Mouse (Mus musculus): Measurements from ENCODE around the gene Olfr1022.

Gene Olfr1022

DNA sequence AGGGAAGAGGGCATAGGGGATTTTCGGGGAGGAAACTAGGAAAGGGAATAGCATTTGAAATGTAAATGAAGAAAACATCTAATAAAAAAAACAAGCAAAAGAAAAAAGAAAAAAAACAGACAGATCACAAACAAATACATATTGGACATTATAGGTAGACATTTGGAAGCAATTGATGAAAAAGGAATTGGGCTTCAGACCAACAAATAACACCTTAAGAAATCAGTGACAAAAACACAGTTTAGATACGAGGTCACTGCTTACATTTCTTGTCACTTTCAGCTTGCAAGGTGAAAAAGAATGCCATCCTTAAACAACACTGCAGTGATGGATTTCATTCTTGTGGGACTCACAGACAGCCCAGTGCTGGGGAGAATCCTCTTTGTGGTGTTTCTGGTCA lies at the start of gene Olfr1022:
Gene Olfr1022, plus strand, starts transcription at position 301 of the 400 bp plus-strand sequence.
- DNase-seq (ENCODE audit: extremely low spot score, low spot score) = no peak

DNA sequence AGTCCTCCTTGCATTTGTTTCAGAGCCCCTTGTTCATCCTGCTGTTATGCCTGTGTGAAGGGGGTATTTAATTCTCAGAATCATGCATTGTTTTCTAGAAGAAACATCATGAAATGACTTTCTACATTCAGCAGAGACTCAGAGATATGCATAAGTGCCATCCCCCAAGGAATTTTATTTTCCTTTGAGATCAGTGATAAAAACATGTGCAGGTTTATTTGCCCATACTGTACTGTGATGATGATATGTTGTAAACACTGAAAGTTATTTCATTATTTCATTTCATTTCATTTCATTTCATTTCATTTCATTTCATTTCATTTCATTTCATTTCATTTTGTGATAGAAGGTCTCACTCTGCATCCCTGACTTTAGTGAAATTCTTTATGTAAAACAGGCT lies 23.0 kb upstream of the Olfr1022 start, which contains the start of gene Olfr1019:
Gene Olfr1019, minus strand, starts transcription at position 101 of the 400 bp plus-strand sequence.
- DNase-seq (ENCODE audit: extremely low spot score, low spot score) = no peak

DNA sequence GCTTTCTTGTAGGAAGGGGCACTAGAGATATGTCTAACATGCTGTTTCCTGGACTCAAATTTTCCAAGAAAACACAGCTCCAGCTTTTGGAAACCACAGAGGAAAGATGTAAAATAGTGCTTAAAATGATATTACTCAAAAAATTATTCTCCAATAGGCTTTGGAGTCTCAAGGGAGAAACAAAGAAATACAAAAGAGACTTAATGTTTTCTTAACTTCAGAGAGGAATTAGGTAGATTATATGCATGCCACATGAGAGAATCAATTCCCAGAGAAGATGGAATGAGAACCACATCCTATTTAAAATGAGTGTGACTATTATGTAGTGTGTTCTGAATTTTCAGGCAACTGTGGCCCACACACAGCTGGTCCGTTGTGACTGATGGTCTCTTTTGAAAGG lies 21.7 kb upstream of the Olfr1022 start, which contains the start of gene Olfr1020:
Gene Olfr1020, plus strand, starts transcription at position 301 of the 400 bp plus-strand sequence.
- no peak for DNase-seq (ENCODE audit: extremely low spot score, low spot score)

DNA sequence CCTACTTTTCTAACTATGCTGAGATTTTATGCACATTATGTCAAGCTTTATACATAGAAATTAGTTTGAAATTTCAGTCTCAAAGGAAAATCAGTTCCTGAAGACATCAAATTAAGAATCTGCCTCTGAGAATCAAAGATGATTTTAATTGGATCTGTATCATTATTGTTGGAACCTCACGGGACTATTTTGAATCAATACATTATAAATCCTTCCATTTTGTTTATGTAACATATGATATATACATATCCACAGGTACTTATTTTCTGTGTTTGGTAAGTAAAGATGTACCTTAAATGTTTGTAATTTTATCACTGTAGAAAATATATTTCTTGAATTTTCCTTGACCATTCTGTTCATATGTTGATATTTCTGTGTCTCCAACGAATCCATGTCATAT lies 16.9 kb downstream of the Olfr1022 start, which contains the start of gene Olfr1023:
Gene Olfr1023, plus strand, starts transcription at position 301 of the 400 bp plus-strand sequence.
- no peak for DNase-seq (ENCODE audit: extremely low spot score, low spot score)

DNA sequence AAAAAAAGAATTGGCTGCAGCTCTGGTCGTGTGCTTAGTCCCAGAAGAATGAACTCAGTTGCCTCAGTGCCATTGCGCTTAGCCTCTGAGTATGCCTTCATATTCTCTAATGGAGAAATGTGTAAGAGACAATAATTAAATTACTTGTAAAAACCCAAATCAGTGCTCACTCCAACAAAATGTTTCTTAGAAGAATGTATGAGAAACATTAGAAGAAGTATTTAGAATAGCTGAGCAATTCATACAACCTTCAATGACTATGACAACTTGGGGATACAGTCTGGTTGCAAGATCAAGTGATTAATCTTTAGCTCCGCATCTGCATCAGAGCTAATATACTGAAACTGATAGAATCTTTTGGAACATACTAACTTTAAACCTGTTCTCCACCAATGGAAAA lies 36.6 kb downstream of the Olfr1022 start, which contains the start of gene Olfr1024:
Gene Olfr1024, minus strand, starts transcription at position 101 of the 400 bp plus-strand sequence.
- no peak for DNase-seq (ENCODE audit: extremely low spot score, low spot score)

DNA sequence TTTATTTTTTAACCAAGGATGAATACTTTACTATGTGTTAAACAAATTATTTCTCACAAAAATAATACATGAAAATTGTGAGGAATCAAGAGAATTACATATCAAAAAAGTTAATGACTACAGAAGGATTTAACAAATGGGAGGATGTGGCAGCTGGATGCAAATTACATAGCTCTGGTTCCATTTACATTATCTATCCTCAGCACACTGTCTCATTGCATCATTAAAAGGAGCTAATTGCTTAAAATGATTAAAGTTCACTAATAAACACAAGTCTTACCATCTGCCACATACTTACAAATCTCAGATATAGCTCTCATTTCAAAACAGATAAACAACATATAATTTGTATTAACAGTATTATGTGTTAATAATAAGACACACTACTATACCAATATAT lies 44.8 kb downstream of the Olfr1022 start:
- no peak for DNase-seq (ENCODE audit: extremely low spot score, low spot score)

DNA sequence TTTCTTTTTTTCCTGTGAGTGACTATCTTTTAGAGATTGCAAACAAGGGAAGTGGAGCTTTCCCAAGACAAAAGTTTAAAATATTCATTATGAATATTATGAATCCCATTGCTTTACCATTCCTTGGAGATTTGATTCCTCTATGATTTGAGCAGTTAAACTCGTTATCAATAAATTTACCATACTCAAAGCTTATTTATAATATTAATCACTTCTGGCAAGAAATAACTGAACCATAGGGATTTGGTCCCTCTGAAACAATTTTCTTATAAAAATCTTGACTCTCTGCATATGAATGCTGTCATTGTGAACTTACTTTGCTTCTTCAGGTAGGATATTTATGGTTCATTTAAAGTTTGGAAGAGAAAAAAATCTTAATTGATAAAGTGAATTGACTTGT lies 46.5 kb downstream of the Olfr1022 start, which contains the start of gene Olfr1025-ps1:
Gene Olfr1025-ps1, plus strand, starts transcription at position 301 of the 400 bp plus-strand sequence.
- no peak for DNase-seq (ENCODE audit: extremely low spot score, low spot score)
